Mouse (Mus musculus) ovary, adult 18-20 months (tissue): ENCODE measurements around the gene Acads.
A peak's percentile ranks its signal among the peaks of the same experiment; 100 is the strongest.
"Not testable (repeated sequence)": the region's sequence is repeated elsewhere in the genome, so short reads cannot be mapped to it uniquely, and the experiment has no call there.

Experiments used
- DNase-seq: peaks from one replicate; pipeline ENCODE4 v3.0.0; 2022; ENCODE audit warnings: low spot score, mixed read lengths

Acads gene

DNA sequence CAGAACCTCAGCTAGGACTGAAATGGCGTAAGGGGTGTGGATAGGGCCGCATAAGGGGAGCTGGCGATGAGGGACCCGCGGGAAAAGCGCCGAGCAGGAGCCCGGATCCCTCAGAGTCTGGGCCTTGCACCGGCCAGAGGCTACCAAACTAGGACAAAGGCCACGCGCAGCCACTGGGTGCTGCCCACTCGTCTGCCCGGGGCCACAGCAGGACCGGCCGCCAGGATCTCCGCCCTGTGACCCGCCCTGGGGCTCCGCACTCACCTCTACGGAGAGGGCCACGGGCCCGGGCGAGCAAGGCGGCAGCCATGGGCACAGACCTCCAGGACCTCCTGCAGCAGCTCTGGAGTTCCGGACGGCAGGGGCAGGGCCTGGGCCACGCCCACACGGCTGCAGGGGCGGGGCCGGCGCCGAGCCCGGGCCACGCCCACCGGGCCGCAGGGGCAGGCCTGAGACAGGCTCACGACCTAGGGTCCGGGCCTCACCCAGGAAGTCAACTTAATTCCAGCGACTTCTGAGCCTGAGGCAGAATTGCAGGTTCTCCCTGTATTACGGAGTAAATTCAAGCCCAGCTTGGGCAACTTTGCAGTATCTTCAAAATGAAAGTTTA, at the start of gene Acads:
Gene Acads (minus strand): TSS at position 386 of the 610 bp plus-strand sequence.
- DNase-seq: peak; percentile 86

DNA sequence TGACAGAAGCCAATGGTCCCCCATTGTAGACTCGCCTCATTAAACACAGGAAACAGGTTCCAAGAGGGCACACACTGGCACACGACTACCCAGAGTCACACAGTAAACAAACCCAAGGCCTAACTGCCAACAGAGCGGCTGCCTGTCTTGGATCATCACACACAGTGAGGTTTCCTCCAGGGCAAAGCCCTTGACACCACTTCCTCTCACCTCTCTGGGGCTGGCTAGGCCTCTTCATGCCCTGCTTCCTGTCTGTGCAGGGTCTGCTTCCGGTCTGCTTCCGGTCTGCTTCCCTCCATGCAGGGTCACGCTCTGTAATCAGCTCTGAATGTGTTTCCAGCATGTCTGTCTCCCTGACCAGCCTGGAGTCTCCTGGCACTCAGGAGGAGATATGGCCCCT, 48.2 kb upstream of the Acads start:
- no peak for DNase-seq

DNA sequence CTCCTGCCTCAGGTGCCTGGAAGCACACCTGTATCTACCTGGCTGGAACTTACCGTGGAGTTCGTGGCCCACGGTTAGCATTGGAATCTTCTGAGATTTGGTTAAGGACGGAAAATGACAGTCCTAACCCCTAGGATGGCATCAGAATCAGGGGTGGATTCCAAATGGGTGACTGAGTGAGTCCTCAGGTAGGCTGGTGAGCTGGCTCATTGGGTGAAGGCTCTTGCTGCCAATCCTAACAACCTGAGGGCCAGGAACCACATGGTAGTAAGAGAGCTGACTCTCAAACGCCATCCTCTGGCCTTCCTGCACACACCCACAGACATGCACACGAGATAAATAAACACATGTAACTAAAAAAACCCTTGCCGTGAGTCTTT, 47.7 kb upstream of the Acads start:
- DNase-seq: no peak

DNA sequence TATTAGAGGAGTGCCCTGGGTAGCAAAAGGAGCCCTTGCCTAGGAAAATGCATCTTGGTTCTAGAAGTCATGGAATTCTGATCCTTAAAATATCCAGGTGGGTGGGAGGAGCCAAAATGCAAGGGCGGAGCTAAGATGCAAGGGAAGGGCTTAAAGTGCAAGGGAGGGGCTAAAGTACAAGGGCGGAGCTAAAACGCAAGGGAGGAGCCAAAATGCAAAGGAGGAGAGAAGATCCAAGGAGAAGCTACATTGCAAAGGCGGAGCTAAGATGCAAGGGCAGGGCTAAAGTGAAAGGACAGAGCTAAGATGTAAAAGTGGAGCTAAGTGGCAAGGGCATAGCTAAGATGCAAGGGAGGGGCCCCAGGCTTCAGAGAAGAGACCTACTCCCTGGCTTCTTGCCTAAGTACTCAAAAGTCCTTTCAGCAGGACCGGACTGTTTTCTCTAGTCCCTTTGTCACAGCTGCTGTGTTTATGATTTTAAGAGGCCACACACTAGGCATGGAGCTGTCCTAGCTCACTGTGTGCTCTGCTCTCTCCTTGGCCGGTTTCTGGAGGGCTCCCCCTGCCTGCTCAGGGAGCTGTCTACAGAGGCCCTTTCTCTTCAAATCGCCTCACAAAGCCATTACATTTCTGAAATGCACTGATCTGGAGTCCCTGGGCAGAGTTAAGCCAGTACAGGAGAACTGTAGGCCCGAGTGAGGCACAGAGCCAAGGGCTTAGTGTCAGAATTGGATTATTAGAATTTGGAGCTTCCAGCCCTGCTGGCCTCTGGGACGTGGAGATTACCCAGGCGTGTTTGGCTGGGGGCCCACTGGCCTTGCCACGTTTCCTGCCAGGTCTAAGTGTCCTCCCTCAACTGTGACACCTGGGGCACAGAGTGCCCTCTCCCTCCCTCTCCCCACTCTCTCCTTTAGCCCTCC, 47.0 kb upstream of the Acads start:
- DNase-seq: no peak

DNA sequence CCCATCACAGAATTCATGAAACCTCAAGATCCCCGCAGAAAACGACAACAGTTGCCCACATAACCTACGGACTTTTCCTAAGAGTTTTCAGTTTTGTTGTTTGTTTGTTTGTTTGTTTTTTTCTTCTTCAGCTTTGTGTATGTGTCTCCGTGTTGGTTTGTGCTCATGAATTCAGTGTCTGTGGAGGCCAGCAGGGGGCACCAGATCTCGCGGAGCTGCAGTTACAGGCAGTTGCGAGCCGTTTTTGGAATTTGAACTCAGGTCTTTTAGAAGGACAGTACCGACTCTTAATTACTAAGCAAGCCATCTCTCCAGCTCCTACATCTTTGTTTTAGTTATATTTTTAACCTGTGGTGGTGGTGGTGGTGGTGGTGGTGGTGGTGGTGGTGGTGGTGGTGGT, 46.2 kb upstream of the Acads start:
- no peak for DNase-seq

DNA sequence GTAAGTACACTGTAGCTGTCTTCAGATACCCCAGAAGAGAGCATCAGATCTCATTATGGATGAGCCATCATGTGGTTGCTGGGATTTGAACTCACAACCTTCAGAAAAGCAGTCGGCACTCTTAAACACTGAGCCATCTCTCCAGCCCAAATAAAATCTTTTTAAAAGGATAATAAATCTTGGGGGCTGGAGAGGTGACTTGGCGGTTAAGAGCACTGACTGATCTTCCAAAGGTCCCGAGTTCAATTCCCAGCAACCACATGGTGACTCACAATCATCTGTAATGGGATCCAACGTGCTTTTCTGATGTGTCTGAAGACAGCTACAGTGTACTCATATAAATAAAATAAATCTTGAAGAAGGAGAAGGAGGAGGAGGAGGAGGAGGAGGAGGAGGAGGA, 45.3 kb upstream of the Acads start:
- not testable (repeated sequence) for DNase-seq

DNA sequence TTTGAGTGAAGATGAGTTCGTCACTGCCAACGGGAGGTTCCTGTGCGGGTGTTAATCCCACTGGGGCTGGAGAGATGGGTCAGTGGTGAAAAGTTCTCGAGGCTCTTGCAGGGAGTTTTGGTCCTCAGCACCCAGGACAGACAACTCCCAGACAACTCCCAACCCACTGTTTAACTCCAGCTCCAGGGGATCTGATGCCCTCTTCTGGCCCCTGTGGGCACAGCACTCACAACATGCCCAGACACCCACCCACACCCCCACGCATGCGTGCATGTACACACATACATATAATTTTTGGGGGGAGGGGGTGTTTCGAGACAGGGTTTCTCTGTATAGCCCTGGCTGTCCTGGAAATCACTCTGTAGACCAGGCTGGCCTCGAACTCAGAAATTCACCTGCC, 44.4 kb upstream of the Acads start:
- DNase-seq: no peak

DNA sequence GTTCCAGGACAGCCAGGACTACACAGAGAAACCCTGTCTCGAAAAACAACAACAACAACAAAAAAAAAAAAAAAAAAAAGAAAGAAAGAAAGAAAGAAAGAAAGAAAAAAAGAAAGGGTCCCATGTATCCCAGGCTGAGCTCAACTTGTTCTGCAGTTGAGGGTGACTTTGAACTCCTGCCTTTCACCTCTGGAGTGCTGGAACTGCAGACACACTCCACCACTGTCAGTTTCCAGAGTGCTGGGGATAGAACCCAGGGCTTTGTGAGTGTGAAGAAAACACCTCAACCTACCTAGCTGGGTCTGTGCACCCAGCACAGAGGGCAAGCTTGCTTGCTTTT, 42.8 kb upstream of the Acads start:
- DNase-seq: not testable (repeated sequence)

DNA sequence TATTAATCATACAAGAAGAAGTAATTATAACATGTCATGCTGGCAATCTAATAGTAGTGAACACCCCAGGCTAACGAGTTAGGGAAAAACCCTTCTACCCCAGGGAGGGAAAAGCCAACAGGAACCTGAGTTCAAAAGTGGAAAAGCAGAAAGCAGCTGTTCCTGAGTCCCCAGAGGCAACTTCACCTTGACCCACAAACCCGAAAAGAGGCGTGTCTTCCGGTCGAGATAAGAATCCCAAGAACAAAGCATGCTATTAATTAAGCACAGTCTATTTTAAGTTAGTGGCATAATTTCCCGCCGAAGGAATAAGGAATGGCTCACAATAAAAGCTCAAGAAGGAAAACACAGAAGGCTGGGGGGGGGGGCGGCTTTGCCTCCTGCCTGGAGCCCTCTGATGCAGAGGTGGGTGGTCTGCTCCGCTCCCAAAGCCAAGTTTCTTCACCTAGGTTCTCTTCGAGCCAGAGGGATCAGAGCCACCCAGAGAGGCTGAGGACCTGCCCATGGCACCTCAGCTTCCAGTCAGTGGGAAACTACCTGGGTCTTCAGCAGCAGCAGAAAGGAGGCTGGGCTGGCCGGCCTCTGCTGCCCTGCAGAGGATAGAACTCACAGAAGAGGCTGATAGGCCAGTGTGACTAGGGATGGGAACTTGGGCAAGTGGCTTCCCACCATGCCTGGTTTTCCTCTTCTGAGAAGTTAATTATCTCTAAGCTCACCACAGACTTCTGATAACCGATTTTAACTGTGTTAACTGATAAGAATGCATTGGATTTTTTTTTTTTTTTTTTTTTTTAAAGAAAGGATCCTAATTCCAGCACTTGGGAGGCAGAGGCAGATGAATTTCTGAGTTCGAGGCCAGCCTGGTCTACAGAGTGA, 42.2 kb upstream of the Acads start:
- no peak for DNase-seq

DNA sequence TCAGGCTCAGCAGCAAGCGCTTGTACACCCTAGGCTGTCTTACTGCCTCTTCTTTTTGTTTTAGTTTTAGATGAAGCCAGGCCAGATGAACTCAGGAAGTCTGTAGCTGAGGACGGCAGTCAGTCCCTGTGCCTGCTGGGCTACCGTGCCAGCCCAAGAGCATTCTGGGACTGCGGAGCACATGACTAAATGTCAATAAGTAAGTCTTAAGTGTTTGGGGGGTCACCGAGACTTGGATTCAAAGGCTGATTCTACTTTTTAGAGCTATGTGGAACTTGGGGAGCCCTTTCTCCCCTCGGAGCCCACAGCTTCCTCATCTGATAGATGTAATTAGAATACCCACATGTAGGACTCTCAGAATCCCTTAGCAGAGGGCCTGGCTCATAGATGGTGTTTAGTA, 41.5 kb upstream of the Acads start:
- DNase-seq: no peak

DNA sequence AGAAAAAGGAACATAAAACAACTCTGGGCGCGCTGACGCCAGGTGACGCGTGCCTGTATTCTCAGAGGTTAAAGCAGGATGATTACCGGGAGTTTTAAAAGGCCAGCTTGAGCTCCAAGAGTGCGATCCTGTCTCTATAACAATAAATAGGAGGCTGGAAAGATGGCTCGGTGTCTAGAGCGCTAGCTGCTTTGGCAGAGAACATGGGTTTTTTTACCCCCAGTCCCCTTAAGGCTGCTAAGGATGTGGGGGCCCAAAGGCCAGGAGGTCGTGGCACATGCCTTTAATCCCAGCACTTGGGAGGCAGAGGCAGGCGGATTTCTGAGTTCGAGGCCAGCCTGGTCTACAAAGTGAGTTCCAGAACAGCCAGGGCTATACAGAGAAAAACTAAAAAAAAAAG, 40.0 kb upstream of the Acads start:
- no peak for DNase-seq

DNA sequence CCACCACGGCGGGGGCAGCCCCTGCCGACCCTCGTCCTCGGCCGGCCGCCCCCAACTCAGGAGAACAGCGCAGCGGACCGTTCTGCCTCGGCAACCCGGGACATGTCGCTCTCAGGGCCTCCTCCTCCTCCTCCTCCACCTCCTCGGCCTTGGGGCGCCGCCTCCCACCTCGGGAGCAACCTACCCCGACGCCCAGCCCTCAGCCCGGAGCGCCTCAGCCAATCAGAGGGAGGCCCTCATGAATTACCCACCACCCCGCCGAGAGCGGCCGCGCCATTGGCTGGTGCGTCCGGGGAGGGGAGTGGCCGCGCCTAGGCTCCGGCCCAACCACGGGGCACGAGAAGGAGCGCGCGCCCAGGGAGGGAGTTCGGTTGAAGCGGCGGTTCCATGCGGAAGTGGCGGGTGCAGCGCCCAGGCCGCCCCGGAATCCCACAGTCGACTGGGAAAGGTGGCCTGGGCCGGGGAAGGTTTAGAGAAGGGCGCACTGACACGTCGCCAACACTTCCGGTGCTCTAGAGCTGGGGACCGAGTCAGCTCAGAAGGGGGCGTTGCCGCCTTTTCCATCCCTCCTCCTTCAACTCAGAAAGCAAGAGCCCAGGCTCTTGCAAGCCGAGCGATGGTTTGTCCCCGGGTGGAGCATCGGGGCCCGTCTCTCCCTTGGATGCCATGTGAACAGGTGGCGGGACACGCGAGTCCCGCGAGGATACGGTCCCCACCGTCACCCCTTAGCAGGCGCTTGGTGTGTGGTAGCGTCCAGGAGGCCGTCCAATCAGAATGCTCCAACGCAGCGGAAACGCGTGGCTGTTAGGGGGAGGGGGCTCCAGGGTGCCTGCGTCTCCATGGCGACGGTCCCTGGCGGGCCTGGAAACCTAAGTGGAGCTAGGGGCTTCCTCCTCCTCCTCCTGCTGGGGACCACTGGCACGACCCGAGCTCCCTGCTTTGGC, 39.2 kb upstream of the Acads start, which contains the start of gene Mlec:
Gene Mlec (minus strand): TSS at position 140 of the 944 bp plus-strand sequence.
- peak; percentile 99 for DNase-seq

DNA sequence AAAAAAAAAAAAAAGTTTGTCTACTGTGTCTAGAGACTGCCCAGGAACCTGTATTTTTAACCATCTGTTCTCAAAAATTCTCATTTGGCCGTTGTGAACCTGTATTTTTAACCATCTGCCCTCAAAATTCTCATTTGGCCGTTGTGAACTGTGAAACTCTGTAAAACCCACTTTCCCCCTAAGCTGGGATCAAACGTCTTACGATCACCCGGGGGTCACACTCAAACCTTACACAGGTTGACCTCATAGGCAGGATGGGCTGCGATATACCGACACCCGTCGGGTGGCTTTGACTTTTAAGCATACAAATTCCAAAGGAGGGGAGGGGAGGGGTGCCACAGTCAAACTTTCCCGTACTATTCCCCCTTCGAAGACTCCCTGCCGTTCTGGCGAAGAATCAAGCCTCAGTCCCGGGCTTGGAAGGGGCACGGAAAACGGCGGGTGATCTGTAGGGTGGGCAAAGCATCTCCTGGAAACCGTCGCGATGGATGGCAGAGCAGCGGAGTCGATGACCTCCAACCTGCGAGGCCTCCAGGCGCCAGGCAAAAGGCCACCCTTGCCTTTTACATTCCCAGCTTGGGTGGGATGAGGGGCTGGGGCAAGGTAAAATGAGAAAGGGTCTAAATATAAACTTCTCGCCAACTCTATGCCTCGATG, 37.9 kb upstream of the Acads start:
- DNase-seq: no peak

DNA sequence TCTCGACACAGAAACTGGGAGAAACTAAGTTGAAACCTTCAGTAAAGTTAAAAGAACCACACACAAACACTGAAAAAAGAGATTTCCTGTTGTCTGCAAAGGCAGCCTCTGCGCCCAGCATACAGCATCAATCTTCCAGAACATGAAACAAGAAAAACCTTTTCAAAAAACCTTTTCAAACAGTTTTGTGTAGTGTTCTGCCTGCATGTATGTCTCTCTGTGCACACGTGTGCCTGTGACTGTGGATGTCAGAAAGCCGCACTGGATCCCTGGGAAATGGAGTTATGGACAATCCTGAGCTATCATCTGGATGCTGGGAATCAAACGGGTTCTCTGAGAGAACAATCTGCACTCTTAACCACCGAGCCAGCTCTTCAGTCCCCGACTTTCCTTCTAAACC, 37.3 kb upstream of the Acads start:
- DNase-seq: no peak

DNA sequence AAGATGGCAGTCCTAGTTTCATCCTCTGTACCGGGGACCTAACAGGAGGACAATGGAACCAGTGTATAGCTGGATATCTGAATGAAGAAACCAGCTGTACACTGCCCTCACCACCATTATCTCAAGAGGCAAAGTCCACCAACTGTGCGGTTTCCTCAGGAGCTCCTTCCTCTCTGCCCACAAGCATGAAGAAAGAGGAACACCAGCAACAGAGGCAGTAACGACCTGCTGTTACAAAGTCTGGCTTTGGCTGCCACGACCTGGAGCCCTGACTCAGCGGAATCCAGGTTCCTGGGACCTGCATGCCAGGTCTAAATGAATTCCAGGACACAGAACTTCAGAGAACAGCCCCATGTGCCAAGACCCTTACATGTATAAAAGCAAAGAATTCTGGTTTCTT, 36.7 kb upstream of the Acads start:
- DNase-seq: no peak

DNA sequence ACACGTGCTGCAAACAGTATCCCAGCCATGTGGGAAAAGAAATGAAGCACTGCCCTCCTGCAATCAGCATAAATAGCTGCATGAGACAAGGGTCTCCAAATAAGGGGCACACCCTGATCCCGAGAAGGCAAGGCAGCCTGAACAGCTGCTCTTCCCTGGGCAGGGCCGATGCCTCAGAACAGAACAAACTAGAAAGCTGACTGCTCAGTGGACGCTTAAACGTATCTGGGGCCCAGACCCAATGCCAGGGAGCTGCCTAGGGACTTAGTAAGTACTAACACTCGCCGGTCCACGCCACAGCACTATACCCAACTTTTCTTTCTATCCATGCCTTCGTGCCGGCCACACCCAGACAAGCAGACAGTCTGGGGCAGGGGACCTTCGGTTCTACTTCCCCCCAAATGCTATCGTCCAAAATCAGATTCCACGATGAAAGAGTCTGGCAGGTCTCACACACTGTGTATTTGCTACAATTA, 36.0 kb upstream of the Acads start:
- DNase-seq: no peak

DNA sequence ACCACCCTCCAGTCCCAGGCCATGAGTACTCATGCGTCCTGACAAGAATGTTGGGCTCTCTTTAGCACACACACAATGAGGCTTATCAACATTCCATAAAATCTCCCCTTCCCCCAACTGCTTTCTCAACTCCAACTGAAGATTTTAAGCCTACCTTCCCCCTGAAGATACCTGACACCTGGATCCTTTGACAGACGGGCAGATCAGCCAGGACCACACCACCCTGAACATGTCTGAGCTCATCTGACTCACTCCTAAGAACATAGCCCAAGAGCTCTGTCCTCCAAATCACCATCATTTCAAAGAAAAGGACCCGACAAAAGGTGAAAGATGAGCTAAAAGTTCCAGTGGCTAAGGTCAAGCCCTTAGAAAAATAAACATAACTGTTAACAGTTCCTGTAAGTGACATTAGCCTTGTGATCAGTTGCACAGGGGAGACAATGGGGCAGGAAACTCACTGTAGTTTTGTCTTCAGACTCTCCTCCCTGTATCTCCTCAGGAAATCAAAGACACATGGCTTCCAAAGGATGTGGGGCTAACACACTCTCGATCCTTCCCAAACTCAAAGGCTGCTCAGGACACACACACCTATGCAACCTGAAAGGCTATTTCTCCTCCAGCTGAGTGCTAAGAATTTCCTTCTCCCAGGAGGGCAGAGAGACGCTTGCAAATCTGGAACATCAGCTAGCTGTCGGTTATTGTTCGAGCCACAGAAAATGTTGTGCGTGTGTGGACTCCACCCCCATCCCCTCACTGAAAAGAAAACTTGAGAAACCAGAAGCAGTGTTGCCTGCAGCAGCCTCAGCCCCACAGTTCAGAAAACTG, 33.2 kb upstream of the Acads start:
- DNase-seq: no peak

DNA sequence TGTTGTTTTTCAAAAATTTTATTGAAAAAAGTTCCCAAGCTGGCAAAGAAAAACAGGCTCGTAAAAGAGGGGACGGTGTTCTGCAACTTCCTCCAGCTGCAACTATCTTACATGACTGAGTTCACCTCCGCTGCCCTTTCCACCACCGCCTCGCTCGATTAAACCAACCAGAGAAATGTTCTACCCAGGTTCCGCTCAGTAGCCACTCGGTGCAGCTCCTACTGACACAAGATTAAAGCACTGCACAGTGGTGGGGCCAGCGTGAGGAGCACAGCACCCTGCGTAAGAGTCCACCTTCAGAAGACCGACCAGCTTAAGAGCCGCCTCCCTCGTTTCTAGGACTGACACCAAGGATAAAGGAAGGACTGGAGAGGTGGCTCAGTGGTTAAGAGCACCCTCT, 32.3 kb upstream of the Acads start:
- no peak for DNase-seq

DNA sequence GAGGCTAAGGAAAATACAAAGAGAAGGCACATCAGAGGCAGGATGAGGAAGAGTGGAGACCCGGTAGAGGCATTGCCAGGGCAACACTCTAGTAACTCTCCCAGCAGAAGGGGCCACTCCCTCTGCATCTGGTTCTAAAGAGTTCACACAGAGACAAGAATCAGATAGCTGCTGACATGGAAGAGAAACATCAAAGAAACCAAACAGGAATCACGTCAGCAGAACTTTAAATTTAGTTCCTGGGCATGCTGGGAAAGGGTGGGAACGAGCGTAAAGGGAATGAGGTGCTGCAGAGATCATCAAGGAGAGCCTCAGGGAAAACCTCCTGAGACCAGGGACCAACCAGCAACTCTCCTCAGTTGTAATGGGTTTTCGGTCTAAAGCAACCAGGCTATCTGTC, 31.8 kb upstream of the Acads start:
- no peak for DNase-seq
